Mouse (Mus musculus) lung, adult 2 months (tissue): ENCODE results near the gene Rabggta.

ENCODE experiments used
- CTCF ChIP-seq: fragments of 200-500 bp; IDR thresholded peaks from 2 replicates; pipeline ENCODE4 v1.5.1; 2011; ENCODE audit warnings: mild to moderate bottlenecking, low read length, control low read depth; ENCODE audit not compliant: insufficient read depth
- POLR2A ChIP-seq: fragments of 200-500 bp; IDR thresholded peaks from 2 replicates; pipeline ENCODE4 v1.6.1; 2011; ENCODE audit warnings: low read depth, mild to moderate bottlenecking, control low read depth, low read length, borderline replicate concordance; ENCODE audit errors: extremely low read depth

GRCm38 (mm10) chr14:55723433-55723832 is 1.4 kb upstream of the Rabggta start:
- no peak for TF ChIP-seq POLR2A
- no peak for TF ChIP-seq CTCF
